Mouse (Mus musculus) CH12.LX (cell line): ENCODE measurements around the gene Kalrn. TPM values are rescaled to one million over a fixed set of nuclear protein-coding genes. Genes with fewer than 3 reads are reported as not detected.

Experiments used
- DNase-seq: peaks from one replicate; pipeline ENCODE4 v3.0.0-alpha.2; 2013; ENCODE audit errors: extremely low read depth
- H3K27ac ChIP-seq: 2 replicates; pipeline ENCODE4 v1.5.1; 2012; ENCODE audit warnings: low read depth, mild to moderate bottlenecking, control low read depth, moderate library complexity; ENCODE audit not compliant: insufficient read depth
- H3K27me3 ChIP-seq: replicated peaks from 2 replicates; pipeline ENCODE3; 2012; ENCODE audit warnings: inconsistent platforms
- H3K36me3 ChIP-seq, 2 experiments: replicated peaks in 1 of 2; 2 replicates each; pipeline versions ENCODE3 to v1.6.1; 2012; ENCODE audit warnings: inconsistent platforms in 1 of 2, low read length in 1 of 2, mild to moderate bottlenecking in 1 of 2, mixed read lengths in 1 of 2, moderate library complexity in 1 of 2; ENCODE audit not compliant: control insufficient read depth in 1 of 2, insufficient read depth in 1 of 2
- H3K4me1 ChIP-seq, 2 experiments: 2 replicates each; pipeline ENCODE4 v1.6.1; 2012; ENCODE audit warnings: inconsistent platforms in 1 of 2, moderate library complexity in 1 of 2; ENCODE audit not compliant: insufficient read depth in 2 of 2, control insufficient read depth in 1 of 2
- H3K4me2 ChIP-seq: 2 replicates; pipeline ENCODE4 v1.6.1; 2012; ENCODE audit warnings: low read depth, mild to moderate bottlenecking, control low read depth; ENCODE audit not compliant: poor library complexity, insufficient read depth, severe bottlenecking
- H3K4me3 ChIP-seq, 3 experiments: fragments of 150-350 bp in 1 of 3; sonication (generic) in 1 of 3; replicated peaks in 1 of 3; 2 replicates each; pipeline versions ENCODE3 to v1.5.1; 2011 to 2012; ENCODE audit warnings: low read depth in 2 of 3, low read length in 2 of 3, mild to moderate bottlenecking in 2 of 3, moderate library complexity in 2 of 3, control low read depth in 1 of 3, improper control_type of control experiment in 1 of 3, inconsistent platforms in 1 of 3, mixed read lengths in 1 of 3; ENCODE audit not compliant: poor library complexity in 1 of 3
- H3K79me2 ChIP-seq: replicated peaks from 2 replicates; pipeline ENCODE4 v1.6.1; 2012; ENCODE audit warnings: mild to moderate bottlenecking, moderate library complexity; ENCODE audit not compliant: control insufficient read depth, poor library complexity, insufficient read depth, severe bottlenecking; ENCODE audit errors: extremely low read depth
- H3K9ac ChIP-seq: 2 replicates; pipeline ENCODE4 v1.6.1; 2012; ENCODE audit warnings: low read depth, mild to moderate bottlenecking, control low read depth, moderate library complexity; ENCODE audit not compliant: insufficient read depth
- H3K9me3 ChIP-seq: replicated peaks from 2 replicates; pipeline ENCODE3; 2012; ENCODE audit warnings: low read length, inconsistent platforms, mixed read lengths
- CHD1 ChIP-seq: IDR thresholded peaks from 2 replicates; pipeline ENCODE4 v1.6.1; 2012; ENCODE audit warnings: low read depth, low read length, improper control_type of control experiment, inconsistent platforms
- CHD2 ChIP-seq: IDR thresholded peaks from 2 replicates; pipeline ENCODE4 v1.6.1; 2011; ENCODE audit warnings: low read length, improper control_type of control experiment
- E2F4 ChIP-seq: IDR thresholded peaks from 2 replicates; pipeline ENCODE4 v1.6.1; 2011; ENCODE audit warnings: low read depth, low read length, improper control_type of control experiment; ENCODE audit not compliant: insufficient replicate concordance
- ELF1 ChIP-seq: IDR thresholded peaks from 2 replicates; pipeline ENCODE4 v1.6.1; 2014; ENCODE audit warnings: low read depth, mild to moderate bottlenecking, inconsistent platforms, low read length, improper control_type of control experiment
- GABPA ChIP-seq: IDR thresholded peaks from 2 replicates; pipeline ENCODE4 v1.6.1; 2012; ENCODE audit warnings: low read depth, low read length, improper control_type of control experiment, inconsistent platforms; ENCODE audit not compliant: insufficient replicate concordance
- HCFC1 ChIP-seq: IDR thresholded peaks from 2 replicates; pipeline ENCODE4 v1.6.1; 2012; ENCODE audit warnings: low read depth, mild to moderate bottlenecking, inconsistent platforms, low read length, improper control_type of control experiment
- JUN ChIP-seq: IDR thresholded peaks from 2 replicates; pipeline ENCODE4 v1.6.1; 2011; ENCODE audit warnings: low read depth, mild to moderate bottlenecking, low read length, improper control_type of control experiment, moderate library complexity; ENCODE audit not compliant: insufficient read depth
- MXI1 ChIP-seq: IDR thresholded peaks from 2 replicates; pipeline ENCODE4 v1.6.1; 2011; ENCODE audit warnings: mild to moderate bottlenecking, low read depth, low read length, improper control_type of control experiment
- MYC ChIP-seq: IDR thresholded peaks from 2 replicates; pipeline ENCODE4 v1.6.1; 2011; ENCODE audit warnings: low read depth, mild to moderate bottlenecking, improper control_type of control experiment, low read length
- NELFE ChIP-seq: IDR thresholded peaks from 2 replicates; pipeline ENCODE4 v1.6.1; 2011; ENCODE audit warnings: low read depth, low read length, improper control_type of control experiment
- PAX5 ChIP-seq: IDR thresholded peaks from 2 replicates; pipeline ENCODE4 v1.6.1; 2012; ENCODE audit warnings: low read length, inconsistent platforms, mixed read lengths
- POLR2A ChIP-seq: IDR thresholded peaks from 2 replicates; pipeline ENCODE4 v1.6.1; 2011; ENCODE audit warnings: low read depth, mild to moderate bottlenecking, improper control_type of control experiment, low read length
- POLR2AphosphoS2 ChIP-seq: IDR thresholded peaks from 2 replicates; pipeline ENCODE4 v1.6.1; 2011; ENCODE audit warnings: low read depth, low read length, improper control_type of control experiment
- RAD21 ChIP-seq: IDR thresholded peaks from 2 replicates; pipeline ENCODE4 v1.6.1; 2011; ENCODE audit warnings: low read depth, mild to moderate bottlenecking, low read length, improper control_type of control experiment, moderate library complexity
- RCOR1 ChIP-seq: conservative IDR thresholded peaks from 2 replicates; pipeline ENCODE4 v1.6.1; 2012; ENCODE audit warnings: low read depth, mild to moderate bottlenecking, inconsistent platforms, low read length, improper control_type of control experiment
- SIN3A ChIP-seq: IDR thresholded peaks from 2 replicates; pipeline ENCODE4 v1.6.1; 2012; ENCODE audit warnings: low read length, improper control_type of control experiment, inconsistent platforms
- SMC3 ChIP-seq: IDR thresholded peaks from 2 replicates; pipeline ENCODE4 v1.6.1; 2011; ENCODE audit warnings: low read depth, low read length, improper control_type of control experiment
- TBP ChIP-seq: conservative IDR thresholded peaks from 2 replicates; pipeline ENCODE4 v1.6.1; 2011; ENCODE audit warnings: low read depth, low read length, improper control_type of control experiment
- UBTF ChIP-seq: IDR thresholded peaks from 2 replicates; pipeline ENCODE4 v1.6.1; 2012; ENCODE audit warnings: low read depth, mild to moderate bottlenecking, inconsistent platforms, low read length, improper control_type of control experiment, moderate library complexity
- USF1 ChIP-seq: IDR thresholded peaks from 2 replicates; pipeline ENCODE4 v1.6.1; 2014; ENCODE audit warnings: low read depth, mild to moderate bottlenecking, inconsistent platforms, low read length, improper control_type of control experiment
- USF2 ChIP-seq: conservative IDR thresholded peaks from 2 replicates; pipeline ENCODE4 v1.6.1; 2011; ENCODE audit warnings: low read depth, low read length, improper control_type of control experiment
- ZMIZ1 ChIP-seq: IDR thresholded peaks from 2 replicates; pipeline ENCODE4 v1.6.1; 2012; ENCODE audit warnings: low read depth, mild to moderate bottlenecking, inconsistent platforms, low read length, improper control_type of control experiment
- dilution Hi-C: fragments of 300-500 bp; cut with MboI; formaldehyde crosslinking; loops from 2 replicates; pipeline ENCODE4 v1.14.3; 2020; ENCODE audit warnings: low sequenced_read_pairs; ENCODE audit not compliant: extremely low pct_unique_long_range_greater_than_20kb, extremely low pct_ligation_motif_present
- in situ Hi-C: fragments of 300-500 bp; cut with MboI; formaldehyde crosslinking; loops from 3 replicates; pipeline ENCODE4 v1.14.3; 2019; ENCODE audit warnings: low sequenced_read_pairs, low pct_ligation_motif_present, low pct_unique_long_range_greater_than_20kb, mixed read lengths
- polyA plus RNA-seq: library from polyadenylated mRNA; unstranded; fragments of >175 nt; gene quantifications from 2 replicates; pipeline ENCODE4 v1.2.1, GENCODE M21; 2012; ENCODE audit warnings: low read depth; ENCODE audit not compliant: insufficient read length
- total RNA-seq, 2 experiments: library from RNA; depleted of rRNA; stranded (reverse); fragments of 300-350 nt in 1 of 2; fragments of >200 nt in 1 of 2; gene quantifications; 2 replicates each; pipeline ENCODE4 v1.2.3; 2012 to 2014

Gene Kalrn
- total and polyA plus RNA-seq, 3 experiments: 0.08 to 0.09 TPM; not detected in 1

DNA sequence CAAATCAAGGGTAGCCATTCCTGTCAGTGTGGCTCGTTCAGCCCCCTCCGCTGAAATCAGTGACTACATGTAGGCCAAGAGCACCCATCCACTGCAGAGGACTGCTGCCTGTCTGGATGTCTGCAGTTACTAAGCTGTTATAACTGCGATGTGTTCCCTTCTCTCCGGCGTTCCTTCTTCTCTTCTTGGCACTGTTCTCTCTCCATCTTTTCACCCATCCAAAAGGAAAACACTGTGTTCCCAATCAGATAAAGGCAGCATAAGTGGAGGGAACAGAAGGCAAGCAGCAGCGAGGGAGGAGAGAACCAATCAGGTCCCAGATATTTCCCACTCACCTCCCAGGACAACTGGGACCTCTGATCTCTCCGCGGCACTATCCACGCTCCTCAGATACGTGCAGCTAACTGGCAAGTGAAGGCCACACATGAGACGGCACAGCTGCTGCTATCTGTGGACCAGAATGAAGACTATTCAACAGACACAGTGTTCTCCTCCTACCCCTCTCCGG, 56.4 kb downstream of the Kalrn start:
- no peaks in the 10 kb centered on the region for H3K79me2 ChIP-seq
- H3K4me2 ChIP-seq: no peak overlapping the region
- dilution Hi-C loops: no loop called here
- H3K9me3 ChIP-seq: no peaks in the 10 kb centered on the region
- peaks cover 93% of the 10 kb centered on the region for H3K27me3 ChIP-seq
- TF ChIP-seq MXI1 (no peak), MYC (no peak), E2F4 (no peak), CHD1 (no peak), POLR2AphosphoS2 (no peak), ELF1 (no peak)
- DNase-seq: no peak
- H3K27ac ChIP-seq: no peak overlapping the region
- no peaks in the 10 kb centered on the region for H3K36me3 ChIP-seq
- in situ Hi-C loops: no loop called here
- no peak overlapping the region for H3K9ac ChIP-seq
- no peak overlapping the region for H3K4me3 ChIP-seq
- H3K4me1 ChIP-seq: no peaks in the 10 kb centered on the region

DNA sequence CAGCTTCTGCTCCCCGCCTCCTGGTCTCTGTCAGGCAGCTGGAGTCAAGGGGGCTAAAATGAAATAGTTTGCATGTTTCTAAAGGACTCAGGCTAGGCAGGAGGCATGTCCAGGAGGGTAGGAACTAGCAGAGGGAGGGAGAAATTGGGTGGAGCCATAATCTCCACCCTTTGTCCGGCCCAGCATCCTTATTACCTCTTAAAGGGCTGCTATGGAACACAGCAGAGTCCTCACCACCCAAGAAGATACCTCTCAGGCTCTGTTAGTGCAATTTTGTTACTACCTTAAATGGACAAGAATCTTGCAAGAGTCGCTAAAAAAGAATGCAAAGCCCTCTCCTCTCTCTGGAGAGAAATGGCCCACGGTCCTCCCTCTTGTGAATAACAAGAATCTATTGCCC, 57.8 kb downstream of the Kalrn start:
- H3K79me2 ChIP-seq: no peaks in the 10 kb centered on the region
- in situ Hi-C loops (no loop called here), dilution Hi-C loops (no loop called here)
- H3K27me3 ChIP-seq: peaks cover 96% of the 10 kb centered on the region
- no peak for TF ChIP-seq POLR2A
- TF ChIP-seq UBTF: no peak
- no peak for TF ChIP-seq RCOR1
- TF ChIP-seq TBP: no peak
- no peak for TF ChIP-seq NELFE
- TF ChIP-seq E2F4: no peak
- TF ChIP-seq MXI1: no peak
- TF ChIP-seq JUN: no peak
- no peak for TF ChIP-seq GABPA
- no peak for TF ChIP-seq SIN3A
- TF ChIP-seq PAX5: no peak
- no peak for TF ChIP-seq USF1
- no peak for TF ChIP-seq ZMIZ1
- TF ChIP-seq ELF1: no peak
- no peak for TF ChIP-seq USF2
- TF ChIP-seq POLR2AphosphoS2: no peak
- no peak for TF ChIP-seq HCFC1
- TF ChIP-seq CHD2: no peak
- TF ChIP-seq RAD21: no peak
- no peak for TF ChIP-seq SMC3
- H3K36me3 ChIP-seq: no peaks in the 10 kb centered on the region
- no peak overlapping the region for H3K4me2 ChIP-seq
- no peak overlapping the region for H3K27ac ChIP-seq
- H3K4me1 ChIP-seq: no peaks in the 10 kb centered on the region
- H3K4me3 ChIP-seq: no peak overlapping the region
- H3K9ac ChIP-seq: no peak overlapping the region
- no peaks in the 10 kb centered on the region for H3K9me3 ChIP-seq
- no peak for DNase-seq
